Mouse (Mus musculus) testis, adult 2 months (tissue): ENCODE results near the gene Nuak1. TPM values are rescaled to one million over a fixed set of nuclear protein-coding genes. Genes with fewer than 3 reads are reported as not detected.

Experiments
- H3K27ac ChIP-seq: fragments of 200-500 bp; 2 replicates; pipeline ENCODE4 v1.5.1; 2012; ENCODE audit warnings: low read depth, low read length; ENCODE audit not compliant: control insufficient read depth, insufficient read depth
- H3K27me3 ChIP-seq: fragments of 200-500 bp; 2 replicates; pipeline ENCODE4 v1.6.1; 2012; ENCODE audit warnings: mild to moderate bottlenecking, low read length, moderate library complexity; ENCODE audit not compliant: control insufficient read depth, insufficient read depth
- H3K36me3 ChIP-seq: fragments of 200-500 bp; 2 replicates; pipeline ENCODE4 v1.6.1; 2012; ENCODE audit warnings: mild to moderate bottlenecking, low read length; ENCODE audit not compliant: control insufficient read depth, insufficient read depth
- H3K4me1 ChIP-seq: fragments of 200-500 bp; 2 replicates; pipeline ENCODE4 v1.6.1; 2012; ENCODE audit warnings: low read length; ENCODE audit not compliant: control insufficient read depth, insufficient read depth
- H3K4me3 ChIP-seq: fragments of 200-500 bp; 2 replicates; pipeline ENCODE4 v1.5.1; 2012; ENCODE audit warnings: low read depth, mild to moderate bottlenecking, low read length, moderate library complexity, mixed read lengths; ENCODE audit not compliant: control insufficient read depth
- CTCF ChIP-seq: fragments of 200-500 bp; IDR thresholded peaks from 2 replicates; pipeline ENCODE4 v1.5.1; 2012; ENCODE audit warnings: low read depth, mild to moderate bottlenecking, inconsistent platforms, low read length, moderate library complexity; ENCODE audit not compliant: control insufficient read depth, insufficient read depth, insufficient replicate concordance
- POLR2A ChIP-seq: fragments of 200-500 bp; IDR thresholded peaks from 2 replicates; pipeline ENCODE4 v1.6.1; 2012; ENCODE audit warnings: low read depth, mild to moderate bottlenecking, inconsistent platforms, low read length, moderate library complexity; ENCODE audit not compliant: control insufficient read depth
- polyA plus RNA-seq: library from polyadenylated mRNA; depleted of rRNA; stranded (reverse); fragments of >200 nt; gene quantifications from 2 replicates; pipeline ENCODE4 v1.2.3, GENCODE M21; 2012

Nuak1 gene
- polyA plus RNA-seq, 1 experiment = 1.6 TPM

- H3K4me1 ChIP-seq = no peaks in the 10 kb centered on the region
- H3K27ac ChIP-seq = no peak overlapping the region
- no peaks in the 10 kb centered on the region for H3K27me3 ChIP-seq
- H3K36me3 ChIP-seq = no peaks in the 10 kb centered on the region
- TF ChIP-seq POLR2A (no peak), CTCF (no peak)
- H3K4me3 ChIP-seq = no peak overlapping the region
Observed at GRCm38 (mm10) chr10:84360953-84361352, 79.4 kb downstream of the Nuak1 start.

GRCm38 (mm10) chr10:84360391-84360790 is 80.0 kb downstream of the Nuak1 start:
- no peak overlapping the region for H3K27ac ChIP-seq
- H3K27me3 ChIP-seq = no peaks in the 10 kb centered on the region
- no peaks in the 10 kb centered on the region for H3K36me3 ChIP-seq
- H3K4me1 ChIP-seq = no peaks in the 10 kb centered on the region
- TF ChIP-seq CTCF (no peak), POLR2A (no peak)
- H3K4me3 ChIP-seq = no peak overlapping the region

- no peak for TF ChIP-seq POLR2A
- TF ChIP-seq CTCF = no peak
- Histone ChIP-seq H3K4me1 (no peaks in the 10 kb centered on the region), H3K36me3 (no peaks in the 10 kb centered on the region), H3K4me3 (no peak overlapping the region), H3K27me3 (no peaks in the 10 kb centered on the region), H3K27ac (no peak overlapping the region)
Observed at GRCm38 (mm10) chr10:84358738-84359120, 81.7 kb downstream of the Nuak1 start.

GRCm38 (mm10) chr10:84357997-84358737 is 82.2 kb downstream of the Nuak1 start:
- 0 out of 2 replicates have a peak overlapping the region, but pooled peaks have one; percentile 32 for H3K27ac ChIP-seq
- H3K4me3 ChIP-seq = no peak overlapping the region
- TF ChIP-seq CTCF (no peak), POLR2A (no peak)
- no peaks in the 10 kb centered on the region for H3K27me3 ChIP-seq
- H3K36me3 ChIP-seq = no peaks in the 10 kb centered on the region
- no peaks in the 10 kb centered on the region for H3K4me1 ChIP-seq

- Histone ChIP-seq H3K27me3 (no peaks in the 10 kb centered on the region), H3K4me1 (no peaks in the 10 kb centered on the region), H3K36me3 (no peaks in the 10 kb centered on the region), H3K27ac (0 out of 2 replicates have a peak overlapping the region, but pooled peaks have one; percentile 32), H3K4me3 (no peak overlapping the region)
- no peak for TF ChIP-seq POLR2A
- no peak for TF ChIP-seq CTCF
Observed at GRCm38 (mm10) chr10:84357593-84357992, 82.8 kb downstream of the Nuak1 start.

GRCm38 (mm10) chr10:84354323-84354722 is 86.1 kb downstream of the Nuak1 start:
- no peak overlapping the region for H3K4me3 ChIP-seq
- H3K27ac ChIP-seq = no peak overlapping the region
- no peaks in the 10 kb centered on the region for H3K4me1 ChIP-seq
- H3K36me3 ChIP-seq = no peaks in the 10 kb centered on the region
- H3K27me3 ChIP-seq = no peaks in the 10 kb centered on the region
- no peak for TF ChIP-seq POLR2A
- TF ChIP-seq CTCF = no peak

GRCm38 (mm10) chr10:84345730-84346129 is 94.7 kb downstream of the Nuak1 start:
- TF ChIP-seq POLR2A (no peak), CTCF (no peak)
- no peak overlapping the region for H3K4me3 ChIP-seq
- no peaks in the 10 kb centered on the region for H3K36me3 ChIP-seq
- H3K27ac ChIP-seq = no peak overlapping the region
- peaks cover 6% of the 10 kb centered on the region for H3K4me1 ChIP-seq
- H3K27me3 ChIP-seq = no peaks in the 10 kb centered on the region
